Mouse (Mus musculus): ENCODE measurements around the gene Zfp989. TPM values are rescaled to one million over a fixed set of nuclear protein-coding genes. Genes with fewer than 3 reads are reported as not detected.

Zfp989 gene
- polyA plus RNA-seq, 1 experiment from 2014 or later, result not detected

Other genes starting within 250 kb of the Zfp989 start
- not detected in 2 replicates for gene Gm21411, start 62.4 kb upstream of the Zfp989 start, polyA plus RNA-seq (2014; fragmentation: Nextera tagmentation; extraction: Ambion mirVana)
- gene Rex2, start 49.9 kb downstream of the Zfp989 start, polyA plus RNA-seq (2014; fragmentation: Nextera tagmentation; extraction: Ambion mirVana), result not detected in 2 replicates
- gene Zfp991, start 160.1 kb downstream of the Zfp989 start, polyA plus RNA-seq (2014; fragmentation: Nextera tagmentation; extraction: Ambion mirVana), result 4.3 and 4.9 TPM in 2 replicates

Measured in lung, embryonic 14.5 days (tissue).